Mouse (Mus musculus) activated CD4-positive, CD25-positive, alpha-beta regulatory T cell, adult 9 weeks (primary cell): Measurements from ENCODE around the gene Pex13. TPM values are rescaled to one million over a fixed set of nuclear protein-coding genes. Genes with fewer than 3 reads are reported as not detected.

Experiments used
- polyA plus RNA-seq: library from polyadenylated mRNA; unstranded; fragments of 100-300 nt; shearing (Covaris generic); gene quantifications from one replicate; pipeline ENCODE4 v1.2.1, GENCODE M21; 2017

Gene Pex13
- 30.3 TPM for polyA plus RNA-seq

GRCm38 (mm10) chr11:23665798-23666501, at the start of gene Pex13:
Pex13 (minus strand) TSS chr11:23665959.

GRCm38 (mm10) chr11:23665311-23665786, 410 bp downstream of the Pex13 start, which contains the start of gene Pus10:
Pus10 (plus strand) TSS chr11:23665674.

DNA sequence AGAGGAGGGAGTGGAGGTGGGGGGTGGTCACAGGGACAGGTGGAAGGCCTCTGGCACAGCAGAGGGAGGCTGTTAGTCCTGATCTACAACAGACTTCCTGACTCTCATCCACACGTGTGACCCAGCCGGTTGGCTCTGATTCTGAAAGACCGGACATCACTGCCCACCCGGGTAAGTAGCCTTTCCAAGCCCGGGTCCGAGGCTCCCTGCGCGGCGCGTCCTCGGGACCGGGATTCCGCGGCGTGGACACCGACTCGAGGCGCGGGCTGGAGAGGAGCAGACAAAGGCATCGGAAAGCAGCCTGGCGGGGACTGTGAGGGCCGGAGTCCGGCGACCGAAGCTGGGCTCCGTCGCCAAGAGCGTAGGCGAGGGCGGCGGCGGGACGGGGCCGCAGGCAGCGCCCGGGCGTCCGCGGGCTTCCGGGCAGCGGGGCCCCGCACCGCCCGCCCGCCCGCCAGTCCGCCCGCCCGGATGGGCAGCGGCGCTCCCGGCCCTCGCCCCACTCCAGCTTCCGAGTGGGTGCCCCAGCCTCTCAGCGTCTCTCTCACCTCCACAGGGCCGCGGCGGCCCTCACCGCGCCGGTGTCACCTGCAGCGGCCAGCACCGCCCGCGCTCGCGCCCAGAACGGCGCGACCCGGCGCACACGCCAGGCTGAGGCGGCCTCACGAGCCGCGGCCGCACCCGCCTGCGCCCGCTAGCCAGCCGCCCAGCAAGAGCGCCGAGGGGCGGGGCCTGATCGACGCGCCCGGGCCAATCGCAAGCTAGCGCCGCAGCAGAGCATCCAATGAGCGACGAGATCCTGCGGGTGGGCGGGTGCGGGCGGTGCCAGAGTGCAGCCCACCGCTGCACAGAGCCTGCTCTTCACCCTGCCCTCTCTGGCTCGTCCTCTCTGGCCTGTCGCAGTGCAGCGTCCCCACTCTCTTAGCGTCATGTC, 32.5 kb downstream of the Pex13 start, which contains the start of gene 0610010F05Rik:
Gene 0610010F05Rik, minus strand, starts transcription at position 695 of the 934 bp plus-strand sequence.

Other genes starting within 250 kb of the Pex13 start
- gene Ahsa2, start 167.9 kb downstream of the Pex13 start, polyA plus RNA-seq: 92.7 TPM
- not detected for gene 1700093K21Rik, start 144.8 kb downstream of the Pex13 start, polyA plus RNA-seq
- 0.62 TPM for gene 0610010F05Rik, start 32.3 kb downstream of the Pex13 start, polyA plus RNA-seq
- 22.5 TPM for gene Pus10, start 285 bp downstream of the Pex13 start, polyA plus RNA-seq
- gene Rel, start 105.0 kb upstream of the Pex13 start, polyA plus RNA-seq: 41.4 TPM
- 61.3 TPM for gene Papolg, start 229.3 kb upstream of the Pex13 start, polyA plus RNA-seq